Mouse (Mus musculus) cerebellum, adult 2 months (tissue): ENCODE data around the gene Ung. TPM values are rescaled to one million over a fixed set of nuclear protein-coding genes. Genes with fewer than 3 reads are reported as not detected.

Experiments used
- DNase-seq, 2 experiments: peaks; one replicate each; pipeline ENCODE4 v3.0.0; 2021
- H3K27ac ChIP-seq: fragments of 200-500 bp; 2 replicates; pipeline ENCODE4 v1.5.1; 2012; ENCODE audit warnings: low read length, control low read depth, inconsistent platforms; ENCODE audit not compliant: insufficient read depth
- H3K27me3 ChIP-seq: fragments of 200-500 bp; 2 replicates; pipeline ENCODE4 v1.6.1; 2012; ENCODE audit warnings: inconsistent platforms, mild to moderate bottlenecking, low read length, moderate library complexity; ENCODE audit not compliant: control insufficient read depth, insufficient read depth
- H3K4me1 ChIP-seq: fragments of 200-500 bp; 2 replicates; pipeline ENCODE4 v1.6.1; 2011; ENCODE audit warnings: low read length; ENCODE audit not compliant: control insufficient read depth, insufficient read depth
- H3K4me3 ChIP-seq: fragments of 200-500 bp; replicated peaks from 2 replicates; pipeline ENCODE3; 2011; ENCODE audit warnings: mild to moderate bottlenecking, low read depth, low read length, control low read depth; ENCODE audit not compliant: insufficient read depth
- CTCF ChIP-seq: fragments of 200-500 bp; IDR thresholded peaks from 2 replicates; pipeline ENCODE4 v1.5.1; 2011; ENCODE audit warnings: low read depth, mild to moderate bottlenecking, control low read depth, low read length, moderate library complexity, borderline replicate concordance; ENCODE audit not compliant: insufficient read depth
- POLR2A ChIP-seq: fragments of 200-500 bp; IDR thresholded peaks from 2 replicates; pipeline ENCODE4 v1.6.1; 2011; ENCODE audit warnings: low read length, control low read depth, borderline replicate concordance; ENCODE audit not compliant: insufficient read depth
- WGBS: fragments of 180-500 bp; shearing (Covaris S2); methylation state at CpG from one replicate; pipeline ENCODE4 v1.1.7; 2018; 5-methylcytosine and 5-hydroxymethylcytosine counted together
- polyA plus RNA-seq: library from polyadenylated mRNA; depleted of rRNA; stranded (reverse); fragments of >200 nt; gene quantifications from 2 replicates; pipeline ENCODE4 v1.2.3, GENCODE M21; 2012

The Ung gene
- polyA plus RNA-seq, 1 experiment = 4.3 TPM

DNA sequence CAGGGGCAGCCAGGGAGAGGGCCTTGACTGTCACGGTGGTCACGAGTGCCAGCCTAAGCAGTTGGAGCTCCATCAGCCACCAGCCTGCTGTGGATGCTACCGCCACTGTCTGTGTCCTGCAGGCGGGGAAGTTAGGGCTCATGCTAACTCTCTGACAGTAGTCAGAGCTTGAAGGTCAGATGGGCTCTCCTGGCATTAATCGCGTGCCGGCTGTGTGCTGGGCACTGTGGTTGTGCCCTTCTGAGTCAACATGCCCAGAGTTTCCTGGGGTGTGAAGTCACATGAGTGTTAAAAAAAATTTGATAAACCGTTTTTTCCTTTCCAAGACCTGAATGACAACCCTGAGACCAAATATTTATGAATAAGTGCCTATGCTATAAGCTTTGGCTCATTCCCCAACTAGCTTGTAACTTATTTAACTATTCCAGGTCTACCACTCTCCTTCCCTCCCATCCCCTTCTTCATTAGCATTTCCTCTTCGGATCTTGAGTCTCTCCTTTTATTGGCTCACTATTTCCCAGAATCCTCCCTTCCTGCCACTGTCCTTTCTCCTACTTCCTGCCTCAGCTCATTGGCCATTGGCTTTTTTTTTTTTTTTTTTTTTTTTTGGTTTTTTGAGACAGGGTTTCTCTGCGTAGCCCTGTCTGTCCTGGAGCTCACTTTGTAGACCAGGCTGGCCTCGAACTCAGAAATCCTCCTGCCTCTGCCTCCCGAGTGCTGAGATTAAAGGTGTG, 22.3 kb downstream of the Ung start:
- Histone ChIP-seq H3K4me3 (no peak overlapping the region), H3K27ac (no peak overlapping the region), H3K27me3 (no peaks in the 10 kb centered on the region), H3K4me1 (no peaks in the 10 kb centered on the region)
- TF ChIP-seq CTCF (no peak), POLR2A (no peak)
- no peak for DNase-seq
- 63% methylated on average over 12 of the region's 12 CpGs for WGBS

DNA sequence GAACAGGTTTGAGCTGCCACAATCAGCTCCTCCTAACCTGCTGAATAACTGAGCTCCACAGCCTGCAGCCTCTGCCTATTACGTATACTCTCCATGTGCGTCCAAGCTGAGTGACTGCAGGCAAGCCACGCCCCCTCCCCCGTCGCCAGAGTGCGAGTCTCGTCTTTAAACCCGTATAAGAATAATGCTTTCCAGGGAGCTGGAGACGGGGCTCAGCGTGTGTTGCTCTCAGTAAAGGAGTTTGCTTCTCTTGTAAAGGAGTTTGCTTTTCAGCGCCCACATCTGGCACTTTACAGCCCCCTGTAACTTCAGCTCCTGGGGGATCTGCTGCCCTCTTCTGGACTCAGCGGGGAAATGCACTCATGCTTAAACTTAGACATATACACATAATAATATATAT, 23.3 kb downstream of the Ung start:
- 6% methylated on average over 12 of the region's 12 CpGs for WGBS
- Histone ChIP-seq H3K4me1 (no peaks in the 10 kb centered on the region), H3K27ac (no peak overlapping the region), H3K4me3 (no peak overlapping the region), H3K27me3 (no peaks in the 10 kb centered on the region)
- TF ChIP-seq CTCF (0 out of 2 replicates have a peak, but pooled peaks have one; percentile 20), POLR2A (no peak)
- DNase-seq = no peak

DNA sequence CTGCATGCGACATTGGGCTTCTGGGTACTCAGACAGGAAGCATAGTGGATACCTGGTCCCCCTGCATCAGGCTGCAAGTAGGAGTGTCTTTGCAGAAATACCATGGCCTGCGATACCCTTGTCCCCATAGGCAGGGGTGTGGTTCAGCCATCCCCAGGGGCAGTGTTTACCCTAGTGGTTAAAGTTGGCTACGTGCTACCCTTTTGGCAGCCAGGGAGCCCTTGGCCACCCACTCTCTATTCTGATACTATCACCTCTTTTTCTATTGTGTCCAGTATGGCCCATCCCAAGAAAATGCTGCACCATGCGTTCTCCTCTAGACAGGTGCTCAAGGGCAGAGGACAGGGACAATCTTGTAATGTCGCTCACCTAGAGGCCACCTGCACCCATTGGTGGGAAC, 24.6 kb downstream of the Ung start:
- H3K4me1 ChIP-seq = no peaks in the 10 kb centered on the region
- no peak overlapping the region for H3K27ac ChIP-seq
- no peaks in the 10 kb centered on the region for H3K27me3 ChIP-seq
- H3K4me3 ChIP-seq = no peak overlapping the region
- TF ChIP-seq CTCF = no peak
- no peak for TF ChIP-seq POLR2A
- WGBS = 76% methylated on average over 5 of the region's 5 CpGs
- no peak for DNase-seq

DNA sequence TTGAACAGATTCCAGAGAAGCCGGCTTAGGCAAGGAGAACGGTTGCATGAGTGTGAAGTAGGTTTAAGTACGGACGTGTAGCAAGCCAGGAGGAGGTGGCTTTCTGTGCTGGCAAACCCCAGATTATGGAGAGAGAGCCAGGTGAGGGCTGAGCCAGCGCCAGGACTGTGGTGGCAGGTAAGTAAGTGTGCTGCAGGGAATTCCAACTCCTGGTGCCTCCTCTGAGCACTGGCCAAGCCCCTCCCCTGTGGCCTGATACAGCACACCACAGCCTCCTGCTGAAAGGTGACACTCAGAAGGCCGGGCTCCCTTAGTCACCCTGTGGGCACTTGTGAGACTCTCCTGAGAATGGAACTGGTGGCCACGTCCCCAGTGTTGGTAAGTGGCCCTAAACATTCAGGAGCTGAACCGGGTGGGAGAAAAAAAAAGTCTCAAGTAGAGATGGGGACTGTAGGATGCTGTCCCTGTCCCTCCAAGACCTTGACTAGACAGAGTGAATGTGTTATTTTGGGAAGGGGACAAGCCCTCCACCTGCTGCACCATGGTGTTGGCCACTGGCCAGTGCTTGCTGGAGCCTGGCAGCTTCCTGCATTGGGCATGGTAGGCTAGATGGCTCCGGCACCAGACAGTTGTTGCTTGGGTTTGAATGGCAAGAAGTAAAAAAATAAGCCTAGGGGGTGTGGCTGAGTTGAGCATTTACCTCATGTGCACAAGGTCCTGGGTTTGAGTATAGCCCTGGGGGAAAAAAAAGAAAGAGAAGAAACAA, 25.2 kb downstream of the Ung start:
- no peak overlapping the region for H3K27ac ChIP-seq
- no peaks in the 10 kb centered on the region for H3K27me3 ChIP-seq
- 32% methylated on average over 9 of the region's 9 CpGs for WGBS
- no peak for DNase-seq
- no peak overlapping the region for H3K4me3 ChIP-seq
- no peaks in the 10 kb centered on the region for H3K4me1 ChIP-seq
- TF ChIP-seq CTCF = no peak
- TF ChIP-seq POLR2A = no peak

DNA sequence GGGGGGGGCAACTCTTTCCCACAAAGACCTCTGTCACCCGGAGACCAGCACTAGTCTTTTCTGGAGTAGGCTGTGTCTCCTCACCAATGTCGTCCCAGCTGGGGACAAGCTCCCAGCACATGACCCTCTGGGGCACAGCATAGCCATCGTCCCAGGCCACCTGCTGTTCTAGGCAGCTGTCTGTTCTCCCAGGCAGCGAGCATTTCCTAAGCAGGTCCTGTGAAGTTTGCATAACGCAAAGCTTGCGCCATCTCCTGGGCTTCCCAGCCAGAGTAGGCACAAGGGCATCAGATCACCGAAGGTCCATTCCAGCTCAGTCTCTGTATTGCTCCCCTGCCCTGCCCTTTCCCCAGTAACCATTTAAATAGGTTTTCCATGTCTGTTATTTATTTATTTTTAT, 27.1 kb downstream of the Ung start:
- TF ChIP-seq CTCF = no peak
- TF ChIP-seq POLR2A = no peak
- 39% methylated on average over 7 of the region's 7 CpGs for WGBS
- Histone ChIP-seq H3K4me1 (no peaks in the 10 kb centered on the region), H3K27ac (no peak overlapping the region), H3K4me3 (no peak overlapping the region), H3K27me3 (no peaks in the 10 kb centered on the region)
- DNase-seq = no peak

DNA sequence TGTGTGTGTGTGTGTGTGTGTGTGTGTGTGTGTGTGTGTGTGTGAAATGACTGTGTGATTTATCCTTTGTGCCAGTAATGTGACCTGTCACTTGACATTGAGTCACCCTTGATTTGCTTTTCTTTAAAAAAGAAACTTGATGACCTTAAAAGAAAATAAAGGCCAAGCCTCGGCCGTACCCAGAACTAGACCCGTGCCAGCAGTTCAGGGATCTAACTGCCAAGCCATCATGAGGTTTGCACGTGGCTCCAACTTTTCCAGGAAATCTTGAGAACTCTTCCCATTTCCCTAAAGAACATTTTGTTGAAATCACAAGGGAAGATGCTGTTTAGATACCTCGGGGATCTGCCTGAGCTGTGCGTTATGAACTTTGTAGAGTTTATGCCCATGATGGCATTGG, 31.2 kb downstream of the Ung start:
- H3K27ac ChIP-seq = no peak overlapping the region
- H3K27me3 ChIP-seq = no peaks in the 10 kb centered on the region
- no peak for DNase-seq
- WGBS = 71% methylated on average over 6 of the region's 6 CpGs
- no peak overlapping the region for H3K4me3 ChIP-seq
- TF ChIP-seq POLR2A = no peak
- TF ChIP-seq CTCF = no peak
- H3K4me1 ChIP-seq = peaks cover 2% of the 10 kb centered on the region; the same call in 1 of the 2 replicates

DNA sequence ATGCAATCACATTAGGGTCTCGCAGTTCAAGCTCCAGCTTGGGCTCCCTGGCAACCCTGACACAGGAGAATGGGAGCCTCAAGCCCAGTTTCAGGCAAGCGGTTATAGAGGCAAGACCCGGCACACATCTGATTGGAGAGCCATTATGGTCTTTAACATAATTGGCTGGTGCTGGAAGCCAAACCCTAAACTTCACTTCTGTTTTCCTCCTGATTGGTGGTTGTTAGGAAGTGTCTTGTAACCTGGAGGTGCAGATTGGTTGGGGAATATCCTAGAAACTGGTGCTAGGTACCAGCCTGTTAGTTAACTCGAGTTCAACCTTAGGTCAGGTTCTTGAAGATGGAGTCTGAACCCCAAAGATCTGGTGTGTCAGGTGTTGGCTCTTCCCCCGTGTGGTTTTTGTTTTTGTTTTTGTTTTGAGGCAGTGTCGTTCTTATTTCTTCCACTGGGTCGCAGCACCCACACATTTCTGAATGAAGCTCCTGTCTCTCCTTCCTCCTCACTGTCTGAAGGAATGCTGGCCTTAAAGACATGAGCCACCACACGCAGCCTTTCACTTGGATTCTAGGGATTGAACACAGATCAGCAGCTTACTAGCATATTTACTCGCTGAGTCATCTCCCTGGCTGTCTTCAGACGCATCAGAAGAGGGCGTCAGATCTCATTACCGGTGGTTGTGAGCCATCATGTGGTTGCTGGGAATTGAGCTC, 32.1 kb downstream of the Ung start:
- TF ChIP-seq POLR2A (no peak), CTCF (no peak)
- no peak for DNase-seq
- Histone ChIP-seq H3K4me1 (peaks cover 6% of the 10 kb centered on the region; the same call in 1 of the 2 replicates), H3K27me3 (no peaks in the 10 kb centered on the region), H3K4me3 (no peak overlapping the region), H3K27ac (no peak overlapping the region)
- 46% methylated on average over 12 of the region's 12 CpGs for WGBS
